Mouse (Mus musculus): ENCODE measurements around the gene Rest.
A peak's percentile ranks its signal among the peaks of the same experiment; 100 is the strongest.
"Not testable (repeated sequence)": the region's sequence is repeated elsewhere in the genome, so short reads cannot be mapped to it uniquely, and the experiment has no call there.

Rest gene

GRCm38 (mm10) chr5:77265081-77265670, at the start of gene Rest:
TSS of gene Rest (plus strand) at chr5:77265491.
- DNase-seq (ENCODE audit: extremely low spot score, low read depth, low spot score) = no peak

DNA sequence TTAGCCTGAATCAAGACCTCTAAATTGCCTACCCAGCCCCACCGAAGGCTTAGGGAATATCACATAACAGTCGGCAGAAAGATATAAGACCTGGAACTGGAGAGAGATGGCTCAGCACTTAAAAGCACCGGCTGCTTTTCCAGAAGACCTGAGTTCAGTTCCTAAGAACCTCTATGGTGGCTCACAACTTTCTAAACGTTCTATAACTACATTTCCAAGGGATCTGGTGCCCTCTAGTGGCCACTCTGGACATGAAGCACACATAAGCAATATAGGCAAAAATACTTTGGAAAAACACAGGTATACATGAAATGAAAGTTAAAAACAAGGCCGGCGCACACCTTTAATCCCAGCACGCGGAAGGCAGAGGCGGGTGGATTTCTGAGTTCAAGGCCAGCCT, 48.1 kb upstream of the Rest start:
- peak; percentile 68 for DNase-seq (ENCODE audit: extremely low spot score, low read depth, low spot score)

GRCm38 (mm10) chr5:77217724-77218123, 47.6 kb upstream of the Rest start:
- DNase-seq (ENCODE audit: extremely low spot score, low read depth, low spot score) = no peak

DNA sequence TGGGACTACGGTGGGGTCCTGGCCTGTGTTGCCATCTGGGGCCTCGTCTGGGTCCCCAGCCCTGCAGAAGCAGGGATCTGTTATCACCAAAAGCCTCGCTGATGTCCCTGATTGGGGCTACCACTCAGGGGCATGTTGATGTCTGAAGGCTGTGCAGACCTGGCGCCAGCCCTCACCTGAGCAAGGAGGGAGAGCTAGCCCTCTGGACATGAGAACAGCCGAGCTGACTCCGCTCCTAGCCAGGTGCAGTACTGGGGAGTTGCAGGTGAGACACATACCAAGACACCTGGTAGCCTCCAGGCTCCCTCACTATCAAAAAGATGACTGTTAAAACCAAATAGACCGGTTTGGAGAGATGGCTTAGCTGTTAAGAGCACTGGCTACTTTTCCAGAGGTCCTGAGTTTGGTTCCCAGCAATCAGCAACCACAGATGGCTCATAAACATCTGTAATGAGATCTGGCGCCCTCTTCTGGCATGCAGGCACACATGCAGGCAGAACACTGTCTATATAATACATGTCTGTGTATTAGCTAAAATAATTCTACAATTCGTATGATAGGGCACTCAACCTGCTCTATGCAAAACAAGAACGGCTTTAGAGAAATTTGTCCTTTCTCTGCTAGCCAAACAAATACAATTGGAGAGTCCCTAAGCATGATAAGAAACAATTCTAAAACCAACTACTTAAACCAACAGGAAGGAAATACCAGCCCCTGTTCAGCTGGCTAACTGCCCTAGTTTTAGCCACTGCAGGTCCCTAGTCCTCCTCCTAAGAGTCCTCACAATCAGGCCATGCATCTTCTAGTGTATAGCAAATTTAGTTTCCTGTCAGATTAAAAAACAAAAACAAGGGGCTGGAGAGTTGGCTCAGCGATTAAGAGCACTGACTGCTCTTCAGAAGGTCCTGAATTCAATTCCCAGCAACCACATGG, 42.0 kb upstream of the Rest start:
- DNase-seq (ENCODE audit: extremely low spot score, low read depth, low spot score) = no peak

- DNase-seq (ENCODE audit: extremely low spot score, low read depth, low spot score) = no peak
These were observed 36.3 kb upstream of the Rest start for GRCm38 (mm10) chr5:77228986-77229385.

GRCm38 (mm10) chr5:77231863-77232262, 33.4 kb upstream of the Rest start:
- DNase-seq (ENCODE audit: extremely low spot score, low read depth, low spot score) = not testable (repeated sequence)

- no peak for DNase-seq (ENCODE audit: extremely low spot score, low read depth, low spot score)
These were observed 30.4 kb upstream of the Rest start for GRCm38 (mm10) chr5:77234921-77235320.

- no peak for DNase-seq (ENCODE audit: extremely low spot score, low read depth, low spot score)
These were observed 28.2 kb upstream of the Rest start for GRCm38 (mm10) chr5:77237104-77237503.

DNA sequence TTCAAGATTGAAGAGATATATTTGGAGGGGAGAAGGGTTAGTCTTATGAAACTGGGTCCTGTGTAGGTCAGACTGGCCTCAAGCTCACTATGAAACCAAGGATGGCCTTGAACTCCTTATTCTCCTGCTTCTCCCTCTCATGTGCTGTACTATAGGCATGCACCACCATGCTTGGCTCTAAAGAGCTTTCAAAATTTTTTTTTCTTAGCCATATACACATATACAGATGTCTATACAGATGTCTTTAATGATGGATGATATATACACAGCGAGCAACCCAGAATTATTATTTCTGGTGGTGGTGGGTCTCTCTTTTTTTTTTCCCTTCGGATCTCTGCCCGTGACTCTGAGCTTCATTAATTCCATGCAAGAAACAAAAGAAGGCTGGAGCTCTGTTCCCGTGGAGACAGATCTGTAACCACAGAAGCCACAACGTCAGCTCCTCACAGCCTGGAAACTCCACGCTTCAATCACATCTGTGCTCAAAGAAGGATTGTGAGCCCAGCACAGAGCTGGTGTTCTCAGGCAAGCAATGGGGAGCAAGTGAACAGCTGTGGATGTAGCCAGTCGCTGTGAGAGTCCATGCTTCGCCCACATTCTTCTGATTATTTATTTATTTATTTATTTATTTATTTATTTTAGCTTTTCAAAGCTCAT, 20.8 kb upstream of the Rest start:
- DNase-seq (ENCODE audit: extremely low spot score, low read depth, low spot score) = no peak

DNA sequence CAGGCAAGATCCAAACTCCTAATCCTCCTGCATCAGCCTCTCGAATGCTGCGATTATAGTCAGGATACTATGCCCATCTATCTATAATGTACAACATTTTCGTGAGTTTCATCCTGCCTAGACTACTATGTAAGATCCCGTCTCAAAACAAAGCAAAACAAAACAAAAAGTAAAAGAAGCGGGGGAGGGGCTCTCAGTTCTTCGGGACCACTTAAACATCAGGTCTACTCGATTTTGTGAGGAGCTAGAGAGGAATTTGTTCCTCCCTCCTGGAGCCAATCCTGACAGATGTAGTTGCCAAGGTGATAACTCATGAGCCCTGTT, 19.9 kb upstream of the Rest start:
- DNase-seq (ENCODE audit: extremely low spot score, low read depth, low spot score) = no peak

- DNase-seq (ENCODE audit: extremely low spot score, low read depth, low spot score) = no peak
These were observed 19.3 kb upstream of the Rest start for GRCm38 (mm10) chr5:77245787-77246671.

DNA sequence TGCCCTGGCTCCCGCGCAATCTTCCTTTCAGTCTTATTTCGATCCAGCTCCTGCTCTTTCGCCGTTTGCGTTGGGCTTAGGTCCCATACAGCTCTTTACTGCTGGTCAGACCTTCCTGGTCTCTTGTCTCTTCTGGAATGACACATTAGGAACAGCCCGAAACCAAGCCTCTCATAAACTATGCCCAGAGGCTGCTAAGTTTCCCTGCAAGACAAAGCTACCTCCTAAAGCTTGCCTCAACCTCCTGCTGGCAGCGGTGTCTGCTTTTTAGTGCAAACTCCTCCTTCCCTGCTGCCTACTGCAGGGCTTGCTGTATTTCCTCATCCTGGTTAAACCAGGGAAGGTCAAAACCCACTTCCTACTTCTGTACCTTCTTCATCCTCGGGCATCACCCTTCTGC, 15.2 kb upstream of the Rest start:
- DNase-seq (ENCODE audit: extremely low spot score, low read depth, low spot score) = no peak

GRCm38 (mm10) chr5:77251656-77252055, 13.6 kb upstream of the Rest start:
- no peak for DNase-seq (ENCODE audit: extremely low spot score, low read depth, low spot score)

GRCm38 (mm10) chr5:77252115-77252827, 13.0 kb upstream of the Rest start:
- no peak for DNase-seq (ENCODE audit: extremely low spot score, low read depth, low spot score)

DNA sequence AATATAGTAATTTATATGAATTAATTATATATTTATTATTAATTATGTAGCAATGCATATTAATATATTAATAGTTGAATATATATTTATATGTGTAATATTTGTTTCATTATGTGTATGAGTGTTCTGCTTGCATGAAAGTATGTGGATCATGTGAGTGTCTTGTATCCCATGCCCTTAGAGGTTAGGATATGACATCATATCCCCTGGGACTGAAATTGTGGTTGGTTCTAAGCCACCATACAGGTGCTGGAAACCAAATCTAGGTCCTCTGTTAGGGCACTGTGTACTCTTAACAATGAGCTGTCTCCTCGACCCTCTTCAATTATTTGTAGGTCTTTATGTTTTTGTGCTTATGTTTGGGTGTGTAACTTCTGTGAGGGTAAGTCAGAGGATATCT, 12.1 kb upstream of the Rest start:
- no peak for DNase-seq (ENCODE audit: extremely low spot score, low read depth, low spot score)

GRCm38 (mm10) chr5:77254402-77254801, 10.9 kb upstream of the Rest start:
- no peak for DNase-seq (ENCODE audit: extremely low spot score, low read depth, low spot score)

GRCm38 (mm10) chr5:77257603-77258002, 7.7 kb upstream of the Rest start:
- DNase-seq (ENCODE audit: extremely low spot score, low read depth, low spot score) = no peak

DNA sequence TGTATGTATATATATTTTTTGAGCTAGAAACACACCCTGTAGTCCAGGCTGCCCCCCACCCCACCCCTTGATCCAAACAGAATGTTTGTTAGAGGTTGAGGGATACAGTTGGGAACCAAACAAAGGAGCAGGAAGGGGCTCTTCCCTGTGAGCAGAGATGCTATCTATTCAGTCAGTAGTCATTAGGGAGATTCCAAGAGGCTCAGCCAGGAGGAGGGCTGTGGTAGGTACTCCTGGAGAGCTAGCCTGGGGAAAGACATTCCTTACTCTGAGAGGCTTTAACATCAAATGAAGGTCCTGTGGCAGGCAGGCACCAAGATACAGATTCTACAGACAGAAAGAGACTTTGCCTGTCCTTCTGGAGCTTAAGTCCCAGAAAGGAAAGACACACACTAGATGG, 6.0 kb upstream of the Rest start:
- no peak for DNase-seq (ENCODE audit: extremely low spot score, low read depth, low spot score)

- DNase-seq (ENCODE audit: extremely low spot score, low read depth, low spot score) = no peak
These were observed 5.2 kb upstream of the Rest start for GRCm38 (mm10) chr5:77260141-77260540.

GRCm38 (mm10) chr5:77261137-77261536, 4.2 kb upstream of the Rest start:
- DNase-seq (ENCODE audit: extremely low spot score, low read depth, low spot score) = no peak

All from hindlimb bud, embryonic 11.5 days (tissue).